Mouse (Mus musculus): ENCODE measurements around the gene Dimt1.
"Not testable (repeated sequence)": the region's sequence is repeated elsewhere in the genome, so short reads cannot be mapped to it uniquely, and the experiment has no call there.

- not testable (repeated sequence) for TF ChIP-seq POLR2A (IDR thresholded peaks at IDR 0.05; ENCODE audit: low read depth, low read length); CTCF (IDR thresholded peaks at IDR 0.05; ENCODE audit: extremely low read depth, insufficient read depth, insufficient read length, insufficient replicate concordance)
These were observed 50.6 kb downstream of the Dimt1 start for GRCm38 (mm10) chr13:106997557-106997956.

Measured in spleen, adult 2 months (tissue).